Mouse (Mus musculus) kidney, adult 2 months (tissue): ENCODE results near the gene Celsr1. TPM values are rescaled to one million over a fixed set of nuclear protein-coding genes. Genes with fewer than 3 reads are reported as not detected.
A peak's percentile ranks its signal among the peaks of the same experiment; 100 is the strongest.

Experiments used
- DNase-seq: peaks from one replicate; pipeline ENCODE4 v3.0.0; 2021
- H3K27ac ChIP-seq: fragments of 200-500 bp; 2 replicates; pipeline ENCODE4 v1.5.1; 2012; ENCODE audit warnings: low read depth, low read length, control low read depth, inconsistent platforms; ENCODE audit not compliant: insufficient read depth
- H3K27me3 ChIP-seq: fragments of 200-500 bp; replicated peaks from 2 replicates; pipeline ENCODE4 v1.6.1; 2012; ENCODE audit warnings: mild to moderate bottlenecking, moderate library complexity, low read length, inconsistent platforms; ENCODE audit not compliant: control insufficient read depth, insufficient read depth
- H3K36me3 ChIP-seq: fragments of 200-500 bp; 2 replicates; pipeline ENCODE4 v1.6.1; 2012; ENCODE audit warnings: mild to moderate bottlenecking, moderate library complexity, low read length, inconsistent platforms; ENCODE audit not compliant: control insufficient read depth, insufficient read depth
- H3K4me1 ChIP-seq: fragments of 200-500 bp; 2 replicates; pipeline ENCODE4 v1.6.1; 2011; ENCODE audit warnings: low read length; ENCODE audit not compliant: control insufficient read depth, insufficient read depth
- H3K4me3 ChIP-seq: fragments of 200-500 bp; 2 replicates; pipeline ENCODE4 v1.5.1; 2011; ENCODE audit warnings: mild to moderate bottlenecking, low read depth, low read length, control low read depth; ENCODE audit not compliant: insufficient read depth
- CTCF ChIP-seq: fragments of 200-500 bp; conservative IDR thresholded peaks from 2 replicates; pipeline ENCODE4 v1.5.1; 2011; ENCODE audit warnings: low read depth, mild to moderate bottlenecking, control low read depth, low read length, moderate library complexity, mixed read lengths; ENCODE audit not compliant: insufficient read depth, insufficient read length
- POLR2A ChIP-seq: fragments of 200-500 bp; IDR thresholded peaks from one replicate; pipeline ENCODE4 v1.6.1; 2011; ENCODE audit warnings: low read depth, low read length, control low read depth
- WGBS: fragments of 180-500 bp; shearing (Covaris S2); methylation state at CpG from one replicate; pipeline ENCODE4 v1.1.7; 2018; 5-methylcytosine and 5-hydroxymethylcytosine counted together
- polyA plus RNA-seq: library from polyadenylated mRNA; depleted of rRNA; stranded (reverse); fragments of >200 nt; gene quantifications from 2 replicates; pipeline ENCODE4 v1.2.3, GENCODE M21; 2012

Gene Celsr1
- polyA plus RNA-seq, 1 experiment: 12.4 TPM

GRCm38 (mm10) chr15:86070368-86070767, 36.8 kb upstream of the Celsr1 start:
- TF ChIP-seq CTCF: no peak
- no peak for TF ChIP-seq POLR2A
- Histone ChIP-seq H3K36me3 (no peaks in the 10 kb centered on the region), H3K27ac (no peak overlapping the region), H3K27me3 (no peaks in the 10 kb centered on the region), H3K4me1 (0 out of 2 replicates have a peak, but pooled peaks cover under 1% of the 10 kb centered on the region), H3K4me3 (no peak overlapping the region)
- no peak for DNase-seq
- 67% methylated on average over 11 of the region's 11 CpGs for WGBS

- WGBS: 77% methylated on average over 10 of the region's 10 CpGs
- Histone ChIP-seq H3K4me1 (peaks cover 11% of the 10 kb centered on the region; the same call in 1 of the 2 replicates), H3K4me3 (no peak overlapping the region), H3K36me3 (no peaks in the 10 kb centered on the region), H3K27me3 (no peaks in the 10 kb centered on the region), H3K27ac (no peak overlapping the region)
- no peak for TF ChIP-seq POLR2A
- TF ChIP-seq CTCF: no peak
- no peak for DNase-seq
Measured at GRCm38 (mm10) chr15:86069011-86069791, 35.6 kb upstream of the Celsr1 start.

GRCm38 (mm10) chr15:86067941-86068495, 34.4 kb upstream of the Celsr1 start:
- TF ChIP-seq POLR2A: no peak
- no peak for TF ChIP-seq CTCF
- Histone ChIP-seq H3K36me3 (no peaks in the 10 kb centered on the region), H3K4me1 (peaks cover 13% of the 10 kb centered on the region; the same call in 1 of the 2 replicates), H3K27me3 (no peaks in the 10 kb centered on the region), H3K27ac (no peak overlapping the region), H3K4me3 (no peak overlapping the region)
- DNase-seq: no peak
- 91% methylated on average over 4 of the region's 4 CpGs for WGBS

- no peaks in the 10 kb centered on the region for H3K36me3 ChIP-seq
- peaks cover 13% of the 10 kb centered on the region; the same call in 1 of the 2 replicates for H3K4me1 ChIP-seq
- WGBS: 37% methylated on average over 6 of the region's 6 CpGs
- no peak for DNase-seq
- no peak overlapping the region for H3K27ac ChIP-seq
- H3K4me3 ChIP-seq: no peak overlapping the region
- no peak for TF ChIP-seq CTCF
- no peak for TF ChIP-seq POLR2A
- no peaks in the 10 kb centered on the region for H3K27me3 ChIP-seq
Measured at GRCm38 (mm10) chr15:86067581-86067910, 34.0 kb upstream of the Celsr1 start.

- TF ChIP-seq CTCF: no peak
- TF ChIP-seq POLR2A: no peak
- Histone ChIP-seq H3K27ac (no peak overlapping the region), H3K36me3 (no peaks in the 10 kb centered on the region), H3K4me1 (peaks cover 13% of the 10 kb centered on the region; the same call in 1 of the 2 replicates), H3K27me3 (no peaks in the 10 kb centered on the region), H3K4me3 (no peak overlapping the region)
- no peak for DNase-seq
- WGBS: 52% methylated on average over 14 of the region's 14 CpGs
Measured at GRCm38 (mm10) chr15:86066836-86067580, 33.4 kb upstream of the Celsr1 start.

GRCm38 (mm10) chr15:86065367-86065766, 31.8 kb upstream of the Celsr1 start:
- 85% methylated on average over 4 of the region's 4 CpGs for WGBS
- Histone ChIP-seq H3K27ac (no peak overlapping the region), H3K27me3 (no peaks in the 10 kb centered on the region), H3K4me3 (no peak overlapping the region), H3K36me3 (no peaks in the 10 kb centered on the region), H3K4me1 (peaks cover 21% of the 10 kb centered on the region; the same call in 1 of the 2 replicates)
- TF ChIP-seq POLR2A (no peak), CTCF (no peak)
- no peak for DNase-seq

GRCm38 (mm10) chr15:86064850-86065229, 31.3 kb upstream of the Celsr1 start:
- no peak for TF ChIP-seq POLR2A
- TF ChIP-seq CTCF: no peak
- peaks cover 21% of the 10 kb centered on the region; the same call in 1 of the 2 replicates for H3K4me1 ChIP-seq
- H3K27ac ChIP-seq: no peak overlapping the region
- no peaks in the 10 kb centered on the region for H3K36me3 ChIP-seq
- 77% methylated on average over 3 of the region's 3 CpGs for WGBS
- no peaks in the 10 kb centered on the region for H3K27me3 ChIP-seq
- peak; percentile 74 for DNase-seq
- no peak overlapping the region for H3K4me3 ChIP-seq
